Mouse (Mus musculus) megakaryocyte, embryonic 14.5 days (primary cell): ENCODE measurements at regions not wholly inside any gene's neighbourhood (a gene's known extent, or its start where the extent isn't known, plus 50 kb on each side); places are given as distances from the start of the nearest gene placed in this dataset.

Source experiments
- FLI1 ChIP-seq: IDR thresholded peaks from 2 replicates; pipeline ENCODE4 v1.6.1; 2012; ENCODE audit warnings: low read length, inconsistent platforms, mixed read lengths
- GATA1 ChIP-seq: IDR thresholded peaks from 3 replicates; pipeline ENCODE4 v1.6.1; 2012; ENCODE audit warnings: mixed read lengths, low read length, inconsistent platforms, borderline replicate concordance

DNA sequence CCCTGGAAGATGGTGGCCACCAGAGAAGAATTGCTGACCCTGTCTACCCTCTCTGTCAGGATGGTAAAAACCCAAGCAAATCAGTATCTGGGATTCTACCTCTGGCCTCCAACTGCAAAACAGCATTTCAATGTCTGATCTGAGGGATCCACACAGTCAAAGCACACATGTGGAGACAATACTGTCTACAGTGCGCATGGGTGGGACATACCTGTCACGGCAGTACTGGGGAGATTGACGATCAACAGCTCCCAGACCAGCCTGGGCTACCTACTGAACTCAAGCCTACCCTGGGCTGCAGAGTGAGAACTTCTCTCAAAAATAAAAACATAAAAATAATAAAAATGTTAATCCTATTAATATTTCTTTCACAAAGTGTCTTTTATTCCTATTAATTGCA lies 66.7 kb upstream of the Smyd2 start:
- TF ChIP-seq GATA1: no peak
- no peak for TF ChIP-seq FLI1
